Mouse (Mus musculus) limb, embryonic 12.5 days (tissue): ENCODE measurements around the gene Plekhf1. TPM values are rescaled to one million over a fixed set of nuclear protein-coding genes. Genes with fewer than 3 reads are reported as not detected.

Experiments
- polyA plus RNA-seq: library from polyadenylated mRNA; unstranded; fragments of >200 nt; fragmentation: Nextera tagmentation; extraction: Ambion mirVana; gene quantifications from 2 replicates; pipeline ENCODE4 v1.2.1, GENCODE M21; 2016

Plekhf1 gene
- polyA plus RNA-seq, 1 experiment from 2014 or later = 3.9 TPM

Other genes starting within 250 kb of the Plekhf1 start
- gene Uri1, start 204.5 kb downstream of the Plekhf1 start, polyA plus RNA-seq = 46.0 and 47.8 TPM in 2 replicates
- 84.6 and 85.6 TPM in 2 replicates for gene Ccne1, start 120.5 kb downstream of the Plekhf1 start, polyA plus RNA-seq
- gene 1600014C10Rik, start 44.8 kb downstream of the Plekhf1 start, polyA plus RNA-seq = 15.1 and 15.6 TPM in 2 replicates
- 77.0 and 77.1 TPM in 2 replicates for gene Pop4, start 43.4 kb upstream of the Plekhf1 start, polyA plus RNA-seq